Mouse (Mus musculus): ENCODE measurements at regions not wholly inside any gene's neighbourhood (a gene's known extent, or its start where the extent isn't known, plus 50 kb on each side); places are given as distances from the start of the nearest gene placed in this dataset.
A peak's percentile ranks its signal among the peaks of the same experiment; 100 is the strongest.

DNA sequence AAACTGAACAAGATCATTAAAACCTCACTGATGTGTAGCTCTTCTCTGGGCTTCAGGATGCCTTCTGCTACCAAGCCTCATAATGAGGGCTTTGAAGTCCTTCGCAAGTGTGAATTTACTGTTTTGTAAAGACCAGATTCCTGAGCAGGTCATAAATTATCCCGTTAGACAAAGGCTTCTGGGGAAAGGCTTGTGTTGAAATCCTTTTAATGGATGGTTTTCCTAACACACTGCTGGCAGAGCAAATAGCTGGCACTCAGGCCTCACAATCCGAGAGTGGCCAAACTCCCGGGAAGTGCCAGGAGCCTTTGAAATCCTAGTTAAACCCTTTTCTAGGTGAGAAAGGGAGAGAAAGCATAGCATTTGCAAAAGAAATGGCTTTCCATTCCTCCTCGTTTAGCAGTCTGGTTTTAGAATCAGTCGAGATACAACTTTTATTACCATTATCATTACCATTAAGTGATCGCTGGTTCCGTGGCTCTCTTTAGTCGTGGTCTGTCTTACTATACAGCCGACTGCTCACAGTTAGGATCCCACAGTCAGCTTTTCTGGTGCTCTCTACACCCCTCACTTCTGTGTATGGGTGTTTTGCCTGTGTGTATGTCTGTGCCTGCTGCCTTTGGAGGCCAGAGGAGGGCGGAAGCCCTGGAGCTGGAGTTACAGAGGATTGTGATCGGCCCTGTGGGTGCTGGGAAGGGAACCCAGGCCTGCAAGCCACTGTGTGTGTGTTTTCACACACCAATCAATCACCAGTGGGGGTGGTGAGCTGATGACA is 73.2 kb downstream of the Foxb1 start:
- Histone ChIP-seq H3K27me3 (ENCODE audit: control insufficient read depth, insufficient read depth, low read length) (no peaks in the 10 kb centered on the region), H3K27ac (replicated peaks; ENCODE audit: insufficient read depth, low read depth, low read length) (no peak overlapping the region), H3K4me3 (ENCODE audit: insufficient read depth, low read depth, low read length) (no peak overlapping the region), H3K36me3 (ENCODE audit: control insufficient read depth, insufficient read depth, low read length) (no peaks in the 10 kb centered on the region), H3K4me1 (ENCODE audit: control insufficient read depth, insufficient read depth, low read length) (peaks cover 1% of the 10 kb centered on the region; the same call in 1 of the 2 replicates), H3K9ac (ENCODE audit: low read depth, low read length) (no peak overlapping the region), H3K79me2 (ENCODE audit: control insufficient read depth, insufficient read depth, low read length) (no peaks in the 10 kb centered on the region)
- no peak for TF ChIP-seq CTCF (IDR thresholded peaks at IDR 0.05; ENCODE audit: low read depth, low read length)
- no peak for TF ChIP-seq POLR2A (IDR thresholded peaks at IDR 0.05; ENCODE audit: extremely low read depth, insufficient read depth, low read length)
- 52% methylated on average over 12 of the region's 12 CpGs for WGBS
- DNase-seq (ENCODE audit: extremely low read depth, low read depth, low spot score) = peak; percentile 12

DNA sequence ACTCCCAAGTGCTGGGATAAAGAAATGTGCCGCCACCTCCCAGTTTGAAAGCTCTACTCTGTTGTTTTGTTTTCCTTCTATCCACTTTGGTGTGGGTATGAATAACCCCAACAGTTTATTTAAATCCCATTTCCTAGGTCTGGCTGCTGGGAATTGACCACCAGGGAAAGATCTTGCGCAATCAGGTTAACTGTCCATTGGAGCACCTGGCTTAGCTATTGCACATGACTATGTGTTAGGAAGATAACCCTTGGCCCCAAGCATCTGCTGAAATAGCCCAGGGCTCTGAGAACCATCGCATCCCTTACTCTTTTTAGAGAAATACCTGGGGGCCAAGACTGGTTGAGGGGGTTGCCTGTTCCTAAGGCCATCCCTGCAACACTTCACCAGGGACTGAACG is 74.0 kb downstream of the Foxb1 start:
- WGBS = 52% methylated on average over 4 of the region's 4 CpGs
- DNase-seq (ENCODE audit: extremely low read depth, low read depth, low spot score) = peak; percentile 30
- Histone ChIP-seq H3K4me3 (ENCODE audit: insufficient read depth, low read depth, low read length) (no peak overlapping the region), H3K27ac (replicated peaks; ENCODE audit: insufficient read depth, low read depth, low read length) (no peak overlapping the region), H3K79me2 (ENCODE audit: control insufficient read depth, insufficient read depth, low read length) (no peaks in the 10 kb centered on the region), H3K4me1 (ENCODE audit: control insufficient read depth, insufficient read depth, low read length) (peaks cover 6% of the 10 kb centered on the region), H3K36me3 (ENCODE audit: control insufficient read depth, insufficient read depth, low read length) (no peaks in the 10 kb centered on the region), H3K27me3 (ENCODE audit: control insufficient read depth, insufficient read depth, low read length) (no peaks in the 10 kb centered on the region), H3K9ac (ENCODE audit: low read depth, low read length) (no peak overlapping the region)
- no peak for TF ChIP-seq CTCF (IDR thresholded peaks at IDR 0.05; ENCODE audit: low read depth, low read length)
- TF ChIP-seq POLR2A (IDR thresholded peaks at IDR 0.05; ENCODE audit: extremely low read depth, insufficient read depth, low read length) = no peak

DNA sequence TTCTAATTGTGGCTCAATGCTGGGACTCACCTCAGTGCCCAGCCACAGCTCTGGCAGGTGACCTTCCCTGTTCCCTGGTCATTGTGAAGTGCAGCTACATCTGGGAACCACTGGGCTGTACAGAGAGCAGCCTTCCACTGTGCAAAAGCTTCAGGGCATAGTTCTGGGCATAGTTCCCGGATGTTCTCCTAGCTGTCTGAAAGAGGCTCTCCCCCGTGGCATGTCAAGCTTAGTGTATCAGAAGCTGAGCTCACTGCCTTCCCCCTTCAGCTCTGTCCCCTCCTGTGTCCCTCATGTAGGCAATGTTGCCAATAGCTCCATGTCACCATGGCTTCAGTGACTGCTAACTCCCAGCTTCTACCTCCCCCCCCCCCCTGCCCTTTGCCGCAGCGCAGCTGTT is 75.1 kb downstream of the Foxb1 start:
- no peak for DNase-seq (ENCODE audit: extremely low read depth, low read depth, low spot score)
- Histone ChIP-seq H3K27me3 (ENCODE audit: control insufficient read depth, insufficient read depth, low read length) (no peaks in the 10 kb centered on the region), H3K4me3 (ENCODE audit: insufficient read depth, low read depth, low read length) (no peak overlapping the region), H3K27ac (replicated peaks; ENCODE audit: insufficient read depth, low read depth, low read length) (no peak overlapping the region), H3K9ac (ENCODE audit: low read depth, low read length) (no peak overlapping the region), H3K4me1 (ENCODE audit: control insufficient read depth, insufficient read depth, low read length) (peaks cover 12% of the 10 kb centered on the region), H3K36me3 (ENCODE audit: control insufficient read depth, insufficient read depth, low read length) (no peaks in the 10 kb centered on the region), H3K79me2 (ENCODE audit: control insufficient read depth, insufficient read depth, low read length) (no peaks in the 10 kb centered on the region)
- WGBS = 51% methylated on average over 4 of the region's 4 CpGs
- TF ChIP-seq POLR2A (IDR thresholded peaks at IDR 0.05; ENCODE audit: extremely low read depth, insufficient read depth, low read length) (no peak), CTCF (IDR thresholded peaks at IDR 0.05; ENCODE audit: low read depth, low read length) (no peak)

DNA sequence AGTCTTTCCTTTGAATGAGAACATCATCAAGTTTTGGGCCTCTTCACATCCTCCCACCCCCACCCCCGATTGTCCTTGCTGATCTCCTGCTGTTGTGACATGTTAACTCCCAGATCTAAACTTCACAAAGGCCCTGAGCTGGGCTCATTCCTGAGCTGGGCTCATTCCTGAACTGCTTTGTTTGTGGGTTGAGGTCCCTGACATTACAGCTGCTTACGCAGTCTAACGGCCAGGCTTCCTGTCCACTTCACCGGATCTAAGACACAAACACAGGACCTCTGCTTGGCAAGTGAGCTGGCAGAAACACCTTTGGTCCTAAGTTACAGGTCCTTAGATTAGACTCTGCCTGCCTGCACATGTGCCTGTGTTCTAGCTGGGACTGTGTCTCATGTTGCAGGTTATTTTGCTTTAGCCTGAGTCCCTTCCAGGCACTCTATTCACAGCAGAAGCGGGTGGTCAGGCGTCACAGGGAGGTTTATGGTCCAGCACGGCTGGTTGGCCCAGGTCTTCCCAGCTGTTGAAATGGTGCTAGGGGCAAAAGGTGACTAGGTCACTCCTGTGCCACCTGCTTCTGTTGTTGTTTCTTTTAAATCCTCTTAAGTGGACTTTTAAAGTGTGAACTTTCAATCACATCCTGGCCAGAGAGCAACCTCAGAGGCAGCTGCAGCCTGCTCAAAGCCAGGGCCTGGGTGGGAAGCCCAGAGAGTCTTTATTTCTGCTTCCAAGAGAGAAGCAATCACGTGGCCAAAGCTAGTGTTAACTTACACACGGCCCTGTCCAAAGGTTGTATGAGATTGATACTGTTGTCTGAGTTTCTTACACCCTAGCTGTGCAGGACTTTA is 79.1 kb downstream of the Foxb1 start:
- TF ChIP-seq CTCF (IDR thresholded peaks at IDR 0.05; ENCODE audit: low read depth, low read length) = no peak
- no peak for TF ChIP-seq POLR2A (IDR thresholded peaks at IDR 0.05; ENCODE audit: extremely low read depth, insufficient read depth, low read length)
- Histone ChIP-seq H3K4me1 (ENCODE audit: control insufficient read depth, insufficient read depth, low read length) (peaks cover 12% of the 10 kb centered on the region), H3K9ac (ENCODE audit: low read depth, low read length) (no peak overlapping the region), H3K79me2 (ENCODE audit: control insufficient read depth, insufficient read depth, low read length) (no peaks in the 10 kb centered on the region), H3K4me3 (ENCODE audit: insufficient read depth, low read depth, low read length) (no peak overlapping the region), H3K27me3 (ENCODE audit: control insufficient read depth, insufficient read depth, low read length) (no peaks in the 10 kb centered on the region), H3K27ac (replicated peaks; ENCODE audit: insufficient read depth, low read depth, low read length) (no peak overlapping the region), H3K36me3 (ENCODE audit: control insufficient read depth, insufficient read depth, low read length) (no peaks in the 10 kb centered on the region)
- 19% methylated on average over 9 of the region's 9 CpGs for WGBS
- peak; percentile 62 for DNase-seq (ENCODE audit: extremely low read depth, low read depth, low spot score)

DNA sequence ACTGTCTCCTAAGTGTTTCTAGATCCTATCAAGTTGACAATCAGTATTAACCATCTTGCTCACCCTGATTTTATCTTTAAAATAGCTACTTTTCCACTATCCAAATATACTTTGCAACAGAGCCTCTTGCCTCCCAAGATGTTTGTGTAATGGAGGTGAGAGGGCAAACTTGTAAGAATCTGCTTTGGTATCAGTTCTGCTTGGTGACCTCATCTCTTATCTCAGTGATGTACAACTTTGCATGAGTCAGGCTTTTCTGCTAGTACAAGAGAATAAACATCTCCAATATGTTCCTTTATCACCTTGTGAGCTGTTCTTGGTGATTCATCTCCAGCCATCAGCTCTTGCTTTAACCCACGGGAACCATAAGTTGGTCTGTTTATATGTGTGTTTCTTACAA is 82.1 kb downstream of the Foxb1 start:
- WGBS = 81% methylated on average over 1 of the region's 1 CpGs

More for the DNA sequence above, 82.1 kb downstream of the Foxb1 start:
- TF ChIP-seq POLR2A (IDR thresholded peaks at IDR 0.05; ENCODE audit: extremely low read depth, insufficient read depth, low read length) = no peak
- no peak for TF ChIP-seq CTCF (IDR thresholded peaks at IDR 0.05; ENCODE audit: low read depth, low read length)
- H3K27me3 ChIP-seq (ENCODE audit: control insufficient read depth, insufficient read depth, low read length) = no peaks in the 10 kb centered on the region
- H3K4me1 ChIP-seq (ENCODE audit: control insufficient read depth, insufficient read depth, low read length) = peaks cover 12% of the 10 kb centered on the region
- H3K9ac ChIP-seq (ENCODE audit: low read depth, low read length) = no peak overlapping the region
- no peak overlapping the region for H3K4me3 ChIP-seq (ENCODE audit: insufficient read depth, low read depth, low read length)
- no peaks in the 10 kb centered on the region for H3K79me2 ChIP-seq (ENCODE audit: control insufficient read depth, insufficient read depth, low read length)
- no peak for DNase-seq (ENCODE audit: extremely low read depth, low read depth, low spot score)
- no peak overlapping the region for H3K27ac ChIP-seq (replicated peaks; ENCODE audit: insufficient read depth, low read depth, low read length)
- H3K36me3 ChIP-seq (ENCODE audit: control insufficient read depth, insufficient read depth, low read length) = no peaks in the 10 kb centered on the region
